Mouse (Mus musculus) c-Kit-negative CD71-positive TER-119-positive erythroid progenitor cells, embryonic 14.5 days (primary cell): ENCODE data around the gene Zc3h15.
"Not testable (repeated sequence)": the region's sequence is repeated elsewhere in the genome, so short reads cannot be mapped to it uniquely, and the experiment has no call there.

Experiments
- DNase-seq: peaks from one replicate; pipeline ENCODE4 v3.0.0-alpha.2; 2013; ENCODE audit warnings: low read depth, low spot score

Gene Zc3h15

GRCm38 (mm10) chr2:83674421-83674820 lies 30.2 kb downstream of the Zc3h15 start:
- no peak for DNase-seq

GRCm38 (mm10) chr2:83674896-83675295 lies 30.7 kb downstream of the Zc3h15 start:
- DNase-seq: no peak

GRCm38 (mm10) chr2:83675681-83676080 lies 31.4 kb downstream of the Zc3h15 start:
- DNase-seq: no peak

- no peak for DNase-seq
Observed at GRCm38 (mm10) chr2:83676226-83676870, 32.1 kb downstream of the Zc3h15 start.

GRCm38 (mm10) chr2:83681332-83681731 lies 37.1 kb downstream of the Zc3h15 start:
- no peak for DNase-seq

GRCm38 (mm10) chr2:83681785-83682184 lies 37.5 kb downstream of the Zc3h15 start:
- DNase-seq: no peak

GRCm38 (mm10) chr2:83682282-83682681 lies 38.0 kb downstream of the Zc3h15 start:
- no peak for DNase-seq

- no peak for DNase-seq
Observed at GRCm38 (mm10) chr2:83683731-83684519, 39.7 kb downstream of the Zc3h15 start.

GRCm38 (mm10) chr2:83684691-83685090 lies 40.5 kb downstream of the Zc3h15 start:
- DNase-seq: no peak

- no peak for DNase-seq
Observed at GRCm38 (mm10) chr2:83690372-83690771, 46.1 kb downstream of the Zc3h15 start.

GRCm38 (mm10) chr2:83692651-83693545 lies 48.7 kb downstream of the Zc3h15 start:
- no peak for DNase-seq

- no peak for DNase-seq
Observed at GRCm38 (mm10) chr2:83694061-83694460, 49.8 kb downstream of the Zc3h15 start.

GRCm38 (mm10) chr2:83695345-83696247 lies 51.4 kb downstream of the Zc3h15 start:
- no peak for DNase-seq

GRCm38 (mm10) chr2:83698484-83698883 lies 54.2 kb downstream of the Zc3h15 start:
- no peak for DNase-seq

- DNase-seq: no peak
Observed at GRCm38 (mm10) chr2:83699324-83699723, 55.1 kb downstream of the Zc3h15 start.

- no peak for DNase-seq
Observed at GRCm38 (mm10) chr2:83700667-83701066, 56.4 kb downstream of the Zc3h15 start.

GRCm38 (mm10) chr2:83702411-83702810 lies 58.2 kb downstream of the Zc3h15 start:
- DNase-seq: no peak

- DNase-seq: no peak
Observed at GRCm38 (mm10) chr2:83705580-83706158, 61.4 kb downstream of the Zc3h15 start.

GRCm38 (mm10) chr2:83709896-83710524 lies 65.8 kb downstream of the Zc3h15 start:
- no peak for DNase-seq

- not testable (repeated sequence) for DNase-seq
Observed at GRCm38 (mm10) chr2:83713281-83713680, 69.0 kb downstream of the Zc3h15 start.
